Mouse (Mus musculus): Measurements from ENCODE around the gene Hist1h4k. TPM values are rescaled to one million over a fixed set of nuclear protein-coding genes. Genes with fewer than 3 reads are reported as not detected.
"Not testable (repeated sequence)": the region's sequence is repeated elsewhere in the genome, so short reads cannot be mapped to it uniquely, and the experiment has no call there.

Hist1h4k gene
- total RNA-seq, 2 experiments from 2014 or later: 52.5 to 54.1 TPM

- DNase-seq: no peak
- intact Hi-C loops (cut with DNase I): no loop called here
Observed at GRCm38 (mm10) chr13:21722373-21722925, 27.9 kb downstream of the Hist1h4k start.

DNA sequence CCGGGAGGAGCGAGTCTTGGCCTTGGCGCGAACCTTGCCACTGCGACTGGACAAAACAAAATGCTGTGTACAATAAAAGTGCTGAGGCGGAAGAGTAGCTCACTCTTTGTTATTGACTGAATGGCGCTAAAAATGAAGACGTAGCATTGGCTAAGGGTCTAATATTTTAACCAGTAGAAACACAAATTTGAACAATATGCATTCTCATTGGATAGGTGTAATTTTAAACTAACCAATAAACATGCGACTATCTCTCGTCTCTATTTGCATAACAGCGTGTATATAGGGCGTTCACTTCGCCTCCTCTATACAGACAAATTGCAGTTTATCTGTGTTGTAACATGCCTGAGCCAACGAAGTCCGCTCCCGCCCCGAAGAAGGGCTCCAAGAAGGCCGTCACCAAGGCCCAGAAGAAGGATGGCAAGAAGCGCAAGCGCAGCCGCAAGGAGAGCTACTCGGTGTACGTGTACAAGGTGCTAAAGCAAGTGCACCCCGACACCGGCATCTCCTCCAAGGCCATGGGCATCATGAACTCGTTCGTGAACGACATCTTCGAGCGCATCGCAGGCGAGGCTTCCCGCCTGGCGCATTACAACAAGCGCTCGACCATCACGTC lies 28.4 kb downstream of the Hist1h4k start, which contains the start of gene Hist1h2bm:
Gene Hist1h2bm, plus strand, starts transcription at position 288 of the 616 bp plus-strand sequence.
- intact Hi-C loops (cut with DNase I): not testable (repeated sequence)
- DNase-seq: peak; percentile 43 to 61

DNA sequence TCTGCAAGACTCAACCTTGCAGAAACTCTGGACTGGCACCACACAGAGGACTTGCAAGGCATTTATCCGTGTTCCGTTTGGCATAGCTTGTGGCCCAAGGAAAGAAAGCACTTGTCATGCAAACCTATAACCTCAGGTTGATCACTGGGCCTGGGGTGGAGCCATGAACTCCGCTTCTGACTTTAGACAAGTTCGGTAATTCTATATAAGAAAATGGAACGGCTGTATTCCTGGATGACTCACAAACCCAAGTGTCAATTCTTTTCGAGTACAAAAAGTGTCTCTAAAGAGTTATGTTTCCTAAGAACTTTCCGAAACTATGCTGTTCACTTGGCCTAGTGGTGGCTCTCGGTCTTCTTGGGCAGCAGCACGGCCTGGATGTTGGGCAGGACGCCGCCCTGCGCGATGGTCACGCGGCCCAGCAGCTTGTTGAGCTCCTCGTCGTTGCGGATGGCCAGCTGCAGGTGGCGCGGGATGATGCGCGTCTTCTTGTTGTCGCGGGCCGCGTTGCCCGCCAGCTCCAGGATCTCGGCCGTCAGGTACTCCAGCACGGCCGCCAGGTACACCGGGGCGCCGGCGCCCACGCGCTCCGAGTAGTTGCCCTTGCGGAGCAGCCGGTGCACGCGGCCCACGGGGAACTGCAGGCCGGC lies 29.1 kb downstream of the Hist1h4k start:
- DNase-seq; intact Hi-C loops (cut with DNase I): not testable (repeated sequence)

DNA sequence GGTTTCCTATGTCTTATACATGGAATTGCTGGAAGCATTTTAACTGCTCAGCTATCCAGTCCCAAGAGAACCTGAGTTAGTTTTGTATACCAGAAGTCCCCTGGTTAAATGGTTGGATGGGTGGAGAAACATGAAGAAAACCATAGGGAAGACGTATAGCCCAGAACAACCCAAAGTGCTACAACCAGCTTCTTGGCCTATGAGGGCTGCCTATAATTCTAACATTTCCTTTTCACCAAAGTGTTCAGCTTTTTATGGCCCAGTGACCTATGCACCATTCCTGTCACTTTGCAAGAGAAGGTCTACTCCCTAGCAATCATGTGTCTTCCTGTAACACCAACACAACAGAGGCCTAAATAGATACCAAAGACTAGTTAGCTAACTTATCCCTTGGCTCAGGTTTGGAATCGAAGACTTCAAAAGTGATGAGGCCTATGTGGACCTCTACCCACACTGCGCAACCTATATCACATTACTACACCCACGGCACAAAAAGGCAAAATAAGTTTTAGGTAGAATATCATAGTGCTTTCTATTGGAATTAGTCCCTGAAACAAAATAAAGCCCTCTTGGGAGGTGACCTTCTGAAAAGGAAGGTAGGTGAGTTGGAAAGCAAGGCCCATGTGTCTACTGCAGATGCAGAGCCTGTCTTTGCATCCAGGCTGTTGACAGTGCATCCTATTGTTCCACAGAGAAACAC lies 31.8 kb downstream of the Hist1h4k start:
- DNase-seq: no peak
- intact Hi-C loops (cut with DNase I): loop anchor here (5.0 to 10.0 kb wide), 6 partner anchors 66 to 1964 kb away; partner anchors contain the start of genes Hist1h1b, Hist1h2ac, Hist1h2ag and Hist1h2an

DNA sequence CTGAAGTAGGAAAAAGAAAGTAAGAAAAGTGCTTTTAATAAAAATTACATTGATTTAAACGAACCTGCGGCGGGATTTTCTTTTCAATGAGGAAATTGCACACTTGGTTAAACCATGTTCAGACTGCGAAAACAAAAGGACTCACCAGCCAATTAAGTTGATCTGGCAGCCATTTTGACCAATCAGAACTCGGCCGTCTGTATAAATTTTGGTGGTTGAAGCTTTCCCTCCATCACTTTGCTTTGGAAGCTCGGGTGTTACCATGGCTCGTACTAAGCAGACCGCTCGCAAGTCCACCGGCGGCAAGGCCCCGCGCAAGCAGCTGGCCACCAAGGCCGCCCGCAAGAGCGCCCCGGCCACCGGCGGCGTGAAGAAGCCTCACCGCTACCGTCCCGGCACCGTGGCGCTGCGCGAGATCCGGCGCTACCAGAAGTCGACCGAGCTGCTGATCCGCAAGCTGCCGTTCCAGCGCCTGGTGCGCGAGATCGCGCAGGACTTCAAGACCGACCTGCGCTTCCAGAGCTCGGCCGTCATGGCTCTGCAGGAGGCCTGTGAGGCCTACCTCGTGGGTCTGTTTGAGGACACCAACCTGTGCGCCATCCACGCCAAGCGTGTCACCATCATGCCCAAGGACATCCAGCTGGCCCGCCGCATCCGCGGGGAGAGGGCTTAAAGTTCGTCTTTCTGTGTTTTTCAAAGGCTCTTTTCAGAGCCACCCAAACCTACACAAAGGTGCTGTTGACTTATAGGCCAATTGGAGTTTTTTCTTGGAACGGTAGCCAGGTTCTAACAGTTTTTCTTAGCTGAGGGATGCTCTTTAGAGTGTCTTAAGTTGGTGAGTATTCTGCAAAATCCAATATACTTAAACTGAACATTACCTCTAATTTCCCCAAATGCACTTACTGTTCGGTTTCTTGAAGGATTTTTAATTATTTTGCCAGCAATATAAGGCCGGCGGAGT lies 32.6 kb downstream of the Hist1h4k start, which contains the start of gene Hist1h3h:
Gene Hist1h3h, plus strand, starts transcription at position 263 of the 961 bp plus-strand sequence.
- intact Hi-C loops (cut with DNase I): loop anchor here (5.0 to 10.0 kb wide), 6 partner anchors 67 to 1965 kb away; partner anchors contain the start of genes Hist1h1b, Hist1h2ac, Hist1h2ag and Hist1h2an
- peak; percentile 74 to 78 for DNase-seq

- intact Hi-C loops (cut with DNase I): loop anchor here (5.0 to 10.0 kb wide), 6 partner anchors 68 to 1966 kb away; partner anchors contain the start of genes Hist1h1b, Hist1h2ac, Hist1h2ag and Hist1h2an
- DNase-seq: peak; percentile 2 to 12
Observed at GRCm38 (mm10) chr13:21716540-21717391, 33.5 kb downstream of the Hist1h4k start.

GRCm38 (mm10) chr13:21715864-21716539 lies 34.3 kb downstream of the Hist1h4k start, which contains the start of the genes Hist1h2bl and Hist1h2ai:
Hist1h2bl (minus strand) TSS chr13:21716143.
Hist1h2ai (plus strand) TSS chr13:21716422.
- DNase-seq: peak; percentile 63 to 78
- intact Hi-C loops (cut with DNase I): loop anchor here (5.0 to 10.0 kb wide), 6 partner anchors 69 to 1966 kb away; partner anchors contain the start of genes Hist1h1b, Hist1h2ac, Hist1h2ag and Hist1h2an

- intact Hi-C loops (cut with DNase I): loop anchor here (5.0 to 10.0 kb wide), 6 partner anchors 70 to 1967 kb away; partner anchors contain the start of genes Hist1h1b, Hist1h2ac, Hist1h2ag and Hist1h2an
- DNase-seq: peak in 1 of 2 experiments; percentile 5
Observed at GRCm38 (mm10) chr13:21715131-21715863, 35.0 kb downstream of the Hist1h4k start.

- DNase-seq: peak; percentile 69 to 72
- intact Hi-C loops (cut with DNase I): loop anchor here (1.0 to 10.0 kb wide), 15 partner anchors 20 to 1968 kb away; partner anchors contain the start of genes Hist1h1b, Hist1h1e, Hist1h2ac and Hist1h2ag
Observed at GRCm38 (mm10) chr13:21714725-21715124, 35.6 kb downstream of the Hist1h4k start.

- no peak for DNase-seq
- intact Hi-C loops (cut with DNase I): loop anchor here (2.0 to 10.0 kb wide), 13 partner anchors 36 to 1911 kb away; partner anchors contain the start of genes Hist1h1b, Hist1h1e, Hist1h2an and Hist1h2be
Observed at GRCm38 (mm10) chr13:21711698-21712097, 38.6 kb downstream of the Hist1h4k start.

DNA sequence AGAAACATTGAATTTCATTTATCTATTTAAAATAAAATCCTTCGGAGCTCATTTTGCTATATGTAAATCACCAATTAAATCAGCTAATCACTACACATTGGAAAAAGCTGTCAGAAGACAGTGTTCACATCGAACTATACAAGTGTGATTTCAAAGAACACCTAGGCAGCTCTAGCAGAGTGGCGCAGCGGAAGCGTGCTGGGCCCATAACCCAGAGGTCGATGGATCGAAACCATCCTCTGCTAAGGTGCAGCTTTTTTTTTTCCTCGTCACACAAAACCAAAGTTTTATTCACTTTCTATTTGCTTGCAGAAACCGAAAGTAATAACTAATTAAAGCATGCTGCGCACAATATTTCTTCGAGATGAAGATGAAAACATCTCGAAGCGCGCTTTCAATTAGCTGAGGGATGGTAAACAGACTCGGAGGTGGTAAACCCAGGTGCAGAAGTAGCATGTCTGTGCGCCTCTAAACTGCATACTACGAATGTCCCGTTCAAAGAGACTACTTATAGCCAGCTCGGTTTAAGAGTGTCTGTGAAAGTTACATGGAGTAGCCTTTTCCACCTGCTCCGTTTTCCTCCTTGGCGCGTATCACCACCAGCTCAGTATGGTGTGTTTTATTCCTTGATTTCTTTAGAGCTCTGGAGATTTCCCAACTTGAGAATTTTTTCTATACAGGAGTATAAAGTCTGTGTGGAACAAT lies 39.3 kb downstream of the Hist1h4k start:
- intact Hi-C loops (cut with DNase I): loop anchor here (2.0 to 10.0 kb wide), 13 partner anchors 36 to 1911 kb away; partner anchors contain the start of genes Hist1h1b, Hist1h1e, Hist1h2an and Hist1h2be
- DNase-seq: peak; percentile 85

- intact Hi-C loops (cut with DNase I): loop anchor here (2.0 to 10.0 kb wide), 13 partner anchors 37 to 1912 kb away; partner anchors contain the start of genes Hist1h1b, Hist1h1e, Hist1h2an and Hist1h2be
- peak; percentile 90 to 92 for DNase-seq
Observed at GRCm38 (mm10) chr13:21710031-21710711, 40.1 kb downstream of the Hist1h4k start.

GRCm38 (mm10) chr13:21706669-21707068 lies 43.6 kb downstream of the Hist1h4k start:
- no peak for DNase-seq
- intact Hi-C loops (cut with DNase I): no loop called here

Data from heart, postnatal 36 days (tissue).